ENCODE assay signal across 8 mouse cellular contexts in the genomic region with DNA sequence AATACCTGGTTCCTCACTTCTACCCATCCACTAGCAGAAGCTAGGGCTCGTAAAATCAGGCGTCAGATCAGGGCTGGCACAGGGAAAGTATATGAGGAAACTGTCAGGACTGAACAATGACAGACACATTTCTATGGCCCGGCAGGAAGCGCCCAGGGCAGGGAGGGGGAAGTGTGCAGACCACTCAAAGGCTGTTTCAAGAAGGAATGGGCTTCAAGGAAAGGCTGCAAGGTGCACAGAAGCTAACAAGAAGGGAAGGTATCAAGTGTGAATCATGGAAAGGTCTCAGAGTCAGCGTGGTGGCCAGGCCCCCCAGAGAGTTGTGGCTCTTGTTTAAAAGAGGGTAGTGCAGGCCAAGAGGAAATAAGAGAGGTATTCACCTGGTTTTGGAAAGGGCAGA. TPM values are rescaled to one million over a fixed set of nuclear protein-coding genes. Genes with fewer than 3 reads are reported as not detected.
DNase-seq lines count a peak whose midpoint lies in the region; ATAC-seq and TF ChIP-seq lines count a peak whose summit lies in the region.

No protein-coding gene starts in this region.

- WGBS in heart, adult 2 months = 20% methylated on average over 5 of the region's 5 CpGs
- WGBS in hindbrain, postnatal 0 days = 16% methylated on average over 5 of the region's 5 CpGs

- peak overlapping the region; percentile 75 for H3K4me2 ChIP-seq in hindbrain, postnatal 0 days (ENCODE audit: low read depth, low read length)

- TF ChIP-seq CTCF in heart, adult 2 months (IDR thresholded peaks at IDR 0.05) = no peak
- TF ChIP-seq CTCF in hindbrain, postnatal 0 days (IDR thresholded peaks at IDR 0.05; ENCODE audit: low read depth) = no peak

- no peak for TF ChIP-seq POLR2A in heart, adult 2 months (IDR thresholded peaks at IDR 0.05; ENCODE audit: insufficient read depth, low read depth, low read length)

- TF ChIP-seq EP300 in heart, adult 2 months (IDR thresholded peaks at IDR 0.05; ENCODE audit: insufficient read depth, low read depth, low read length) = no peak

- H3K79me2 ChIP-seq in heart, adult 2 months (replicated peaks; ENCODE audit: control insufficient read depth, insufficient read depth, low read length) = peaks cover 7% of the 10 kb centered on the region

- no peak for ATAC-seq in hindbrain, postnatal 0 days
- ATAC-seq in cerebellum, adult (ENCODE audit: insufficient number of reproducible peaks, low FRiP score, low TSS enrichment) = no peak

- no peaks in the 10 kb centered on the region for H3K27me3 ChIP-seq in heart, adult 2 months (ENCODE audit: control insufficient read depth, insufficient read depth, low read length)
- H3K27me3 ChIP-seq in hindbrain, postnatal 0 days (ENCODE audit: insufficient read depth, low read length) = no peaks in the 10 kb centered on the region
- H3K27me3 ChIP-seq in megakaryocyte, embryonic 14.5 days (replicated peaks) = no peaks in the 10 kb centered on the region

- peaks cover 2% of the 10 kb centered on the region; the same call in 1 of the 2 replicates for H3K36me3 ChIP-seq in heart, adult 2 months (ENCODE audit: control insufficient read depth, insufficient read depth, low read length)
- no peaks in the 10 kb centered on the region for H3K36me3 ChIP-seq in hindbrain, postnatal 0 days (ENCODE audit: insufficient read depth, low read length)
- H3K36me3 ChIP-seq in megakaryocyte, embryonic 14.5 days (replicated peaks; ENCODE audit: low read length) = peaks cover 3% of the 10 kb centered on the region

- peaks cover 33% of the 10 kb centered on the region for H3K4me1 ChIP-seq in heart, adult 2 months (ENCODE audit: control insufficient read depth, insufficient read depth, low read length)
- peaks cover 49% of the 10 kb centered on the region for H3K4me1 ChIP-seq in brown adipose tissue, adult 24 weeks (ENCODE audit: control insufficient read depth, insufficient read depth, insufficient read length, low read length)
- H3K4me1 ChIP-seq in hindbrain, postnatal 0 days (ENCODE audit: insufficient read depth, low read length) = peaks cover 25% of the 10 kb centered on the region
- peaks cover 82% of the 10 kb centered on the region for H3K4me1 ChIP-seq in megakaryocyte, embryonic 14.5 days

- DNase-seq in heart, adult 2 months = no peak
- no peak for DNase-seq in heart, postnatal 4 days
- no peak for DNase-seq in hindbrain, postnatal 0 days (ENCODE audit: low spot score)
- no peak for DNase-seq in layer of hippocampus, postnatal 36 days
- DNase-seq in spleen, postnatal 10 days (ENCODE audit: low spot score in 2 of 2) = no peak

- H3K9ac ChIP-seq in heart, adult 2 months (ENCODE audit: low read depth, low read length) = peak overlapping the region; percentile 82
- peak overlapping the region; percentile 100 for H3K9ac ChIP-seq in hindbrain, postnatal 0 days (replicated peaks; ENCODE audit: low read length)

- H3K27ac ChIP-seq in heart, adult 2 months = peak overlapping the region; percentile 85
- peak overlapping the region; percentile 89 for H3K27ac ChIP-seq in brown adipose tissue, adult 24 weeks (replicated peaks; ENCODE audit: low read depth, low read length)
- peak overlapping the region; percentile 98 for H3K27ac ChIP-seq in hindbrain, postnatal 0 days

- intact Hi-C loops in heart, adult 2 months (cut with DNase I) = loop anchor here (2.0 kb wide), 1 partner anchor 74 kb away; no protein-coding TSS in a partner anchor

- H3K9me3 ChIP-seq in hindbrain, postnatal 0 days (ENCODE audit: low read length) = no peaks in the 10 kb centered on the region
- no peaks in the 10 kb centered on the region for H3K9me3 ChIP-seq in megakaryocyte, embryonic 14.5 days

- peak overlapping the region; percentile 59 for H3K4me3 ChIP-seq in heart, adult 2 months
- H3K4me3 ChIP-seq in brown adipose tissue, adult 24 weeks (ENCODE audit: insufficient read depth, low read depth, low read length) = peak overlapping the region; percentile 57
- H3K4me3 ChIP-seq in hindbrain, postnatal 0 days (ENCODE audit: low read length) = peak overlapping the region; percentile 99
- peak overlapping the region; percentile 99 for H3K4me3 ChIP-seq in megakaryocyte, embryonic 14.5 days (replicated peaks)

RNA-seq across cellular contexts. Expression of a gene that starts 0.7 kb away (rescaled TPM):
- total RNA-seq in heart, adult 2 months (2021) = 100 to 1,000 TPM; 147 to 151 TPM
- 257 and 332 TPM in 2 replicates for polyA plus RNA-seq in heart, adult 2 months (2012; rRNA removed)
- total RNA-seq in heart, postnatal 4 days (2021) = 100 to 1,000 TPM; 386 to 391 TPM
- 193 and 220 TPM in 2 replicates for polyA plus RNA-seq in brown adipose tissue, adult 24 weeks (2012; ENCODE audit: insufficient read depth, insufficient read length, missing spikeins)
- total RNA-seq in hindbrain, postnatal 0 days (2014; rRNA removed) = 363 and 456 TPM in 2 replicates
- 1,192 and 1,230 TPM in 2 replicates for polyA plus RNA-seq in hindbrain, postnatal 0 days (2015; fragmentation: Nextera tagmentation; extraction: Ambion mirVana)
- polyA plus RNA-seq in megakaryocyte, embryonic 14.5 days (2012; ENCODE audit: insufficient read depth, low replicate concordance) = 28.3 and 39.1 TPM in 2 replicates
- total RNA-seq in layer of hippocampus, postnatal 36 days (2021) = 100 to 1,000 TPM; 744 to 792 TPM

RNA-seq across cellular contexts. Expression of a gene that starts 21.5 kb away (rescaled TPM):
- 10 to 100 TPM in 1 of 2 experiments, 1 to 10 TPM in 1; 7.0 to 11.2 TPM for total RNA-seq in heart, adult 2 months (2021)
- 2.1 and 4.8 TPM in 2 replicates for polyA plus RNA-seq in heart, adult 2 months (2012; rRNA removed)
- total RNA-seq in heart, postnatal 4 days (2021) = not detected
- polyA plus RNA-seq in brown adipose tissue, adult 24 weeks (2012; ENCODE audit: insufficient read depth, insufficient read length, missing spikeins) = 1.1 and 3.7 TPM in 2 replicates
- total RNA-seq in hindbrain, postnatal 0 days (2014; rRNA removed) = 0.61 and 3.7 TPM in 2 replicates
- polyA plus RNA-seq in hindbrain, postnatal 0 days (2015; fragmentation: Nextera tagmentation; extraction: Ambion mirVana) = 0.46 and 0.74 TPM in 2 replicates
- polyA plus RNA-seq in megakaryocyte, embryonic 14.5 days (2012; ENCODE audit: insufficient read depth, low replicate concordance) = not detected in 2 replicates
- total RNA-seq in layer of hippocampus, postnatal 36 days (2021) = 1 to 10 TPM; 2.0 to 6.6 TPM
